Mouse (Mus musculus) brain, embryonic 14.5 days (tissue): ENCODE measurements around the gene Dnase1.

Experiments used
- CTCF ChIP-seq: fragments of 200-500 bp; IDR thresholded peaks from 2 replicates; pipeline ENCODE4 v1.5.1; 2012; ENCODE audit warnings: inconsistent platforms, mild to moderate bottlenecking, moderate library complexity, borderline replicate concordance; ENCODE audit not compliant: insufficient read depth, insufficient read length; ENCODE audit errors: extremely low read depth
- POLR2A ChIP-seq: fragments of 200-500 bp; IDR thresholded peaks from 2 replicates; pipeline ENCODE4 v1.6.1; 2012; ENCODE audit warnings: mild to moderate bottlenecking, inconsistent platforms, borderline replicate concordance; ENCODE audit not compliant: poor library complexity, insufficient read depth, insufficient read length, severe bottlenecking; ENCODE audit errors: extremely low read depth

GRCm38 (mm10) chr16:4085051-4085450 is 48.3 kb downstream of the Dnase1 start:
- TF ChIP-seq CTCF (no peak), POLR2A (no peak)
